Mouse (Mus musculus) left cerebral cortex, postnatal 36 days (tissue): ENCODE data around the gene Pspc1. TPM values are rescaled to one million over a fixed set of nuclear protein-coding genes. Genes with fewer than 3 reads are reported as not detected.
"Not testable (repeated sequence)": the region's sequence is repeated elsewhere in the genome, so short reads cannot be mapped to it uniquely, and the experiment has no call there.

ENCODE experiments used
- DNase-seq, 2 experiments: peaks; one replicate each; pipeline ENCODE4 v3.0.0; 2021 to 2022; ENCODE audit warnings: low spot score in 2 of 2, mixed read lengths in 1 of 2
- intact Hi-C: fragments of 180-260 bp; cut with DNase I; formaldehyde crosslinking; loops from one replicate; pipeline ENCODE4 v1.15.1; 2025
- total RNA-seq, 2 experiments: library from RNA; stranded (reverse); gene quantifications; 2 replicates each; pipeline ENCODE4 v1.2.3; 2021

The Pspc1 gene
- total RNA-seq, result 10 to 100 TPM; 56.8 to 58.1 TPM

DNA sequence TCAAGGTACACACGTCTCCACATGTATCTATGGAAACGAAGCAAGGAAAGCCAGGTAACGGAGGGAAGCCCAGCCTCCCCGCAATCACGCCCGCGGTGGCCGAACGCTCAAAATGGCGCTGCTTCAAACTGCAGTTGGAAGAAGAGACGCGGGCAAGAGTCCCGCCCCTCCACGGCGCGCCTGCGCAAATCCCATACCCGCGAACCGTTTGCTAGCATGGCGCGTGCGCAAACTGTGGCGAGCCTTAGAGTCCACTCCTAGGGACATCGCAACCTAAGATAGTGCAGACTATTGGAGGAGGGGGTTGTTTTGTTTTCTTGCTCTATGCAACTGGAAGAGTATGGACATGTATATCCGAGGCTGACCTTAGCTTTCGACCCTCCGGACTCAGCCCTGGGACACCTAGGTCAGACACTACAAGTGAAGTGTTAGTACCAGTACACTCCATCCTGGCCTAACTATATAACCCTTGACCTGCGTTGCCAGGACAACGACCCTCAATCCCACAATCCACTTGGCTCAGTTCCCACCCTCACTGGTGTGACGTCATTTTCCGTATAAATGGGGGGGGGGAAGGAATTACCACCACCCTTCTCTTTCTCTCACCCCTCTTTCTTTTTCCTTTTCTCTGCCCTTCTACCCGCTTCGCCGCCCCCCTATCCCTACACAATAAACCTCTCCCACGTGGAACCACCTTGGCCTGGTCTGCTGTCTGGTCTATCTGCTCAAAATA, at the start of gene Pspc1:
Gene Pspc1 (minus strand): TSS at position 117 of the 733 bp plus-strand sequence.
- intact Hi-C loops, result loop anchor here (5.0 kb wide), 1 partner anchor 34 kb away; the partner anchor contains the start of gene Zmym5
- DNase-seq, result peak; percentile 97 to 98

- intact Hi-C loops, result no loop called here
These were observed 46.4 kb upstream of the Pspc1 start for GRCm38 (mm10) chr14:56824562-56824961.

GRCm38 (mm10) chr14:56817616-56818015, 39.5 kb upstream of the Pspc1 start:
- DNase-seq, result no peak
- intact Hi-C loops, result no loop called here

More at GRCm38 (mm10) chr14:56824562-56824961, 46.4 kb upstream of the Pspc1 start:
- DNase-seq, result no peak

- intact Hi-C loops, result no loop called here
- no peak for DNase-seq
These were observed 39.0 kb upstream of the Pspc1 start for GRCm38 (mm10) chr14:56817131-56817530.

- no peak for DNase-seq
- intact Hi-C loops, result no loop called here
These were observed 38.4 kb upstream of the Pspc1 start for GRCm38 (mm10) chr14:56816541-56816940.

DNA sequence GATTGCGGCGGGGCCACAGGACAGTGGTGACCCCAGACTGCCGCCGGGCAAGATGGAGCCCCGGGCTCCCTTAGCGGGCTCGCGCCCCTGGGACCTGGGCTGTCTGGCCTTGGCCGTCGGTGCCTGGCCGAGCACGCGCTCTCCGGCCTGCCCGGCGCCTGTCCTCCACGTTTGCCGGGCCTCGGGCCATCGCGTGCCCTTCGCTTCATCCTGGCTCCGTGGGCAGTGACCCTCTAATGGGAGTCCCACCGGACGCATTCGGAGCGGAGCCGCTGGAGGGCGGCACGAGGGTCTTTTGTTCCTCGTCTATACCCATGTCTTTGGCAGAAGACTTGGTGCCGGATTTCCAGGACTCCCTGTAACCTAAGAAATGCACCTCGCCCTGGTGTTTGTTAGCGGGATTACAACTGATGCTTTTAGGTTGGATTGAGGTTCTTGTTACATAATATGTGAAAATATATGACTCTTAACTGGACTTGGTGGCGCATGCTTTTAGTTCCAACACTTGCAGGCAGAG, 34.5 kb upstream of the Pspc1 start:
- DNase-seq, result peak; percentile 67 to 74
- intact Hi-C loops, result loop anchor here (5.0 kb wide), 1 partner anchor 35 kb away; the partner anchor contains the start of gene Pspc1

DNA sequence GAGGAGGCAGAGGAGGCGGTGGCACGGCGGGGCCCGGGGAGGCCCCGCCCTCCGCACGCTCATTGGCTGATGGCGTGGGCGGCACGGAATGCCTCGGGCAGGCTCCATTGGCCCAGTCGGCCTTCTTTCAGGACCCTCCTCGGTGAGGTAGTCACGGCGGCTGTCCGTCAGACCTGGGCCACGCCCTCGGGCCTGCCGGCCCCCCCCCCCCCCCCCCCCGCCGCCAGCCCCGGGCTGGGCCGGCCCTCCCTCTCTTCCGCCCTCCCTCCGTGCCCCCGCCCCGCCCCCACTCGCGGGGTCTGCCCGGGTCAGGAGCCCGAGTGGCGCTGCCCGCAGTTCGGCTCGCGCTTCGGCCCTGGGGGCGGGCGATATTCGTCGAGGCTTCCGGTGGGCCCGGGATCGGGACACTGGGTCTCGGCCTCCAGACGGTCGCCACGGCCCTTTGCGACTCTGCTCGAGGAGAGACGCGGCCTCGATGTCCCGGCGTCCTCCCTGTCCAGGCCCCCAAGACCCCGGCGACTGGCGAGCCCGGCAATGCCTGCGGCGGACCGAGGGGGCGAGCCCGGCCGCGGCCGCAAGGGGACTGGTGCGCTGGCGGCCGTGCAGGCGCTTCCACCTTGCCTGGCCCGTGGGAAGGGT, 33.7 kb upstream of the Pspc1 start, which contains the start of gene Zmym5:
Gene Zmym5 (minus strand): TSS at position 16 of the 639 bp plus-strand sequence.
- intact Hi-C loops, result loop anchor here (2.0 to 5.0 kb wide), 2 partner anchors 35 to 77 kb away; partner anchors contain the start of gene Pspc1
- peak; percentile 84 to 87 for DNase-seq

DNA sequence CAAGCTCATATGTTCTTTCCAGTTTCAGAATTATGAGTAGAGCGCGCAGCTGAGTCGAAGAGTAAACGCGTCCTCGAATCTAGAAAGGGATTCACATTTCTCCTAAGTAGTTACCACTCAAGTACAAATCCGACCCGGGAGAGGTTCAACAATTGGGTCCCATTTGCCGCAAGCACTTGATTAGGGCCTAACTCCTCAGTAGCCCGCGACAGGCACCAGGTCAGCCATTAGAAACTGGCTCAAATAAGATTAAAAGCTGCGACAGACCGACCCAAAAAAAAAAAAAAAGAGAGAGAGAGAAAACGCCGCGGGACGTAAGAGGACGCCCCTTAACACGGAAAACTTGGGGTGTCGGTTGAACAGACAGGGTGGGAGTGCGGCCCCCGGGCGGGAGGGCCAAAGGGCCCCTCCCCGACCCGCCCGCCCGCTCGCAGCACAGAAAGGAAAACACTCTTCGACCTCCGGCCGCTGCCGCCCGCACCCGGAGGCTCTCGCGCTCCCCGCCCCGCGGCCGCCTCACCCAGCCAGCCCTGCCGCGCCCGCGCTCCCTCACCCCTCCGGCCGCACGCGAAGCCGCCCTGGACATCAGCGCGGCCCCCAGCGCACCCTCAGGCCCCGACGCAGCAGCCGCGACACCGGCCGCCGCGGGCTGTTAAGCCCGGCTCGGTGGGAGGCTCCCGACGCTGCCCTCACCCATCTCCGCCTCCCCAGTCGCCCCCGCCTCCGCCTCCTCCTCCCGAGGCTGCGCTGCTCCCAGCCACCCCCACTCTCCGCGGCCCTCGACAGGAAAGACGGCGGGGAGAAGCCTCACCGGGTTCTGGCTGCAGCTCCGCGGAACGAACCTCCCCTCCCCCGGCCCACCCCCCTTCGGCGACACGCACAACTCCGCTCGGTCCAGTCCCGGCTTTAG, 32.9 kb upstream of the Pspc1 start:
- DNase-seq, result peak; percentile 28 to 52
- intact Hi-C loops, result loop anchor here (2.0 to 5.0 kb wide), 2 partner anchors 34 to 78 kb away; partner anchors contain the start of gene Pspc1

GRCm38 (mm10) chr14:56793243-56793642, 15.1 kb upstream of the Pspc1 start:
- intact Hi-C loops, result loop anchor here (5.0 to 10.0 kb wide), 2 partner anchors 98 to 416 kb away; no protein-coding TSS in a partner anchor
- DNase-seq, result no peak

GRCm38 (mm10) chr14:56784575-56784974, 6.5 kb upstream of the Pspc1 start:
- no peak for DNase-seq
- intact Hi-C loops, result no loop called here

- DNase-seq, result no peak
These were observed 801 bp upstream of the Pspc1 start for GRCm38 (mm10) chr14:56778933-56779300.

DNA sequence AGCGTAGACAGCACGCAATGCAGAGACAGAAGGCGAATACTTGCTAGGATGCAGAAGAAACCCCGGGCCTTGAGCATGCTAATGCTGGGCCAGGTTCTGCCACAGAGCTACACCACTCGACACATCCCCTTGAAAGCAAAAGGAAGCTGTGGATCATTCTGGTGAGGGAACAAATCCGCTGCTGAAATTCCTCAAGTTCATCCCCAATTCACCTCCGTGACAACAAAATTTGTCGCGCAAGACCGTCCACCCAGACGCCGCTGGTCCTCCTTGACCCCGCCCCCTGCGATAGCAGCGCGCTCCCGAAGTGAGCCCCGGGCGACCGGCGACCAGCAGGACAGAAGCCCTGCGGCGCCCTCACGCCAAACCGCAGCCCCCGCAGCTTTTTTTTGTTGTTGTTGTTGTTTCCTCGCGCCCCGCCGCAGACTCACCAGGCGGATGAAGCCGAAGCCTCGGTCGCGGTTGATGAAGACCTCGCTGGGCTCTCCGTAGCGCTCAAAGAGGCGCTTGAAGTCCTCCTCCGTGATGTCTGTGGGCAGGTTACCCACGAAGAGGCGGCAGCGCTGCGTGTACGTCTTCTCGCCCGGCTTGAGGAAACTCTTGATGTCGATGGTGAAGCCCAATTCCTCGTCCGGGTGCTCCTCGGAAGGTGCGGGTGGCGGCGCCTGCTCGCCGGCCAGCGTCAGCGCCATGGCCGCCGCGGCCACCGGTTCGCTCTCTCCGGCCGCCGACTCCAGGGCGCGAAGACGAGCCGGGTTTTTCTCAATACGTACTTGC, 568 bp downstream of the Pspc1 start:
- DNase-seq, result peak; percentile 70 to 73
- intact Hi-C loops, result loop anchor here (5.0 kb wide), 1 partner anchor 35 kb away; the partner anchor contains the start of gene Zmym5

More at GRCm38 (mm10) chr14:56778933-56779300, 801 bp upstream of the Pspc1 start:
- intact Hi-C loops, result loop anchor here (5.0 kb wide), 1 partner anchor 33 kb away; the partner anchor contains the start of gene Zmym5

DNA sequence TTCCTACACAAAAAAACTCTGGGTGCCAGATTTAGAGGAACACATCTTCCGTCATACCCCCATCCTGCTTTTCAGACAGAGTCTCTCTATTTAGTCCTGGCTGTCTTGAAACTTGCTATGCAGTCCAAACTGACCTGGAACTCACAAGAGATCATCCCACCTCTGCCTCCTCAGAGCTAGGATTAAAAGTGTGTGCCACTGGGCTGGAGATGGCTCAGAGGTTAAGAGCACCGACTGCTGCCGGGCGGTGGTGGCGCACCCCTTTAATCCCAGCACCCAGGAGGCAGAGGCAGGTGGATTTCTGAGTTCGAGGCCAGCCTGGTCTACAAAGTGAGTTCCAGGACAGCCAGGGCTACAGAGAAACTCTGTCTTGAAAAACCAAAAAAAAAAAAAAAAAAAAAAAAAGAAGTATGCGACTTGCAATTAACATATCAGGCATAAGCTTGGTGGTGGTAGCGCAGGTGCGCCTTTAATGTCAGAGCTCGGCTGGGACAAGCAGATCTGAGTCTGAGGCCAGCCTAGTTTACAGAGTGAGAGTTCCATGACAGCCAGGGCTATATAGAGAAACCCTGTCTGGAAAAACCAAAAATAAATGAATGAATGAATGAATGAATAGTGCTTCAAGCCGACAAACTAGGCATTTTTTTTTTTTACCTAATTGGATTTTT, 1.4 kb downstream of the Pspc1 start:
- intact Hi-C loops, result loop anchor here (5.0 kb wide), 1 partner anchor 36 kb away; the partner anchor contains the start of gene Zmym5
- DNase-seq, result no peak

DNA sequence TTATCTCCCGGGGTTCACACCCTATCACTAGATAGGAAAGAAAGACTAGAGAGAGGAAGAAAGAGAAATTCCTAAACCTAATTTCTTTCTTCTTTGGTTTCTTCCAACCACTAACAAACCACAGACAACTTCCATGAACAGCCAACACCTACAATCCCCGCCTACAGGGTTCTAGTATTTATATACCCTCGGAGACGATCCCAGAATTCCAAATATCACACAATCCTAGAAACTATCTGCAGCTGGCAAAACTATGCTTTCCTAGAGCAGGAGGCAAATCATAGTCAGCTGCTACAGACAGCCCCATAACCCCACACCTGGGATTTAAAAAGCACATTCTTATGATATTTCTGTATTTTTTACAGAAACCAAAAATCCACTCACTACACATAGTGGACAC, 2.7 kb downstream of the Pspc1 start:
- intact Hi-C loops, result loop anchor here (5.0 kb wide), 1 partner anchor 37 kb away; the partner anchor contains the start of gene Zmym5

DNA sequence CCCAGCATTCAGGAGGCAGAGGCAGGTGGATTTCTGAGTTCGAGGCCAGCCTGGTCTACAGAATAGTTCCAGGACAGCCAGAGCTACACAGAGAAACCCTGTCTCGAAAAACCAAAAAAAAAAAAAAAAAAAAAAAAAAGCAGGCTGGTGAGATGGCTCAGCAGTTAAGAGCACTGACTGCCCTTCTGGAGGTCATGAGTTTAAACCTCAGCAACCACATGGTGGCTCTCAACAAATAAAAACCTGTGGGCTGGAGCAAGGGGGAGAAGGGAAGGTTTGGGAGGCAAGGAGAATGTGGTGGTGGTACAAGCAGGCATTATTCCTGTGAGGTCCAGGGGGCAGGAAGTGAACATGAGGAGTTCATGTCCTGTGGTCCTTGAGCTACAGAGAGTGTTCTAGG, 11.7 kb downstream of the Pspc1 start:
- DNase-seq, intact Hi-C loops: not testable (repeated sequence)

More for the DNA sequence above, 2.7 kb downstream of the Pspc1 start:
- no peak for DNase-seq

DNA sequence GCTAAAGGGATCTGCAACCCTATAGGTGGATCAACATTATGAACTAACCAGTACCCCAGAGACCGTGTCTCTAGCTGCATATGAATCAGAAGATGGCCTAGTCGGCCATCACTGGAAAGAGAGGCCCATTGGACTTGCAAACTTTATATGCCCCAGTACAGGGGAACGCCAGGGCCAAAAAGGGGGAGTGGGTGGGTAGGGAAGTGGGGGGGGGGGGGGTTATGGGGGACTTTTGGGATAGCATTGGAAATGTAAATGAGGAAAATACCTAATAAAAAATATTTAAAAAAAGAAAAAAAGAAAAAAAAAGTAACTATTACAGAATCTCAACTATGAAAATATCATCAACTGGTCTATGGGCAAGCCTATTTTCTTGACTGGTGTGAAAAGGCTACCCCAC, 13.0 kb downstream of the Pspc1 start:
- DNase-seq, intact Hi-C loops: not testable (repeated sequence)

GRCm38 (mm10) chr14:56751282-56751681, 26.8 kb downstream of the Pspc1 start:
- intact Hi-C loops, result no loop called here
- no peak for DNase-seq

DNA sequence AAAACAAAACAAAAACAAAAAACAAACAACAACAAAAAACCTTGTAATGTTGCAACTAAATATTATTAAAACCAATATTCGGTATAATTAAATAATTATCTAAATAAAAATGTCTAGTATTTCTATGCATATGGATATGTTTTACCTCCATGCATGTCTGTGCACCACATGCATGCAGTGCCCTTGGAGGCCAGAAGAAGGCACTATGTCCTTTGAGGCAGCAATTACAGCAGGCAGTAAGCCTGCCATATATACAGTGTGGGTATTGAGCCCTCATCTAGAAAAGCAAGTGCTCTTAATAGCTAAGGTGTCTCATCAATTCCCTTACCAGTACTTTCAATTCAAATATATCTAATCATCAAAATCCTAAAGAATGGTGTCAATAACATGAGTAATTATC, 37.9 kb downstream of the Pspc1 start:
- intact Hi-C loops, result no loop called here

More for the DNA sequence above, 37.9 kb downstream of the Pspc1 start:
- DNase-seq, result no peak
